Mouse (Mus musculus) ovary, postnatal 14 days (tissue): Measurements from ENCODE around the gene Gm10961.
A peak's percentile ranks its signal among the peaks of the same experiment; 100 is the strongest.
"Not testable (repeated sequence)": the region's sequence is repeated elsewhere in the genome, so short reads cannot be mapped to it uniquely, and the experiment has no call there.

Experiments
- DNase-seq: peaks from one replicate; pipeline ENCODE4 v3.0.0; 2022; ENCODE audit warnings: low spot score

The Gm10961 gene

DNA sequence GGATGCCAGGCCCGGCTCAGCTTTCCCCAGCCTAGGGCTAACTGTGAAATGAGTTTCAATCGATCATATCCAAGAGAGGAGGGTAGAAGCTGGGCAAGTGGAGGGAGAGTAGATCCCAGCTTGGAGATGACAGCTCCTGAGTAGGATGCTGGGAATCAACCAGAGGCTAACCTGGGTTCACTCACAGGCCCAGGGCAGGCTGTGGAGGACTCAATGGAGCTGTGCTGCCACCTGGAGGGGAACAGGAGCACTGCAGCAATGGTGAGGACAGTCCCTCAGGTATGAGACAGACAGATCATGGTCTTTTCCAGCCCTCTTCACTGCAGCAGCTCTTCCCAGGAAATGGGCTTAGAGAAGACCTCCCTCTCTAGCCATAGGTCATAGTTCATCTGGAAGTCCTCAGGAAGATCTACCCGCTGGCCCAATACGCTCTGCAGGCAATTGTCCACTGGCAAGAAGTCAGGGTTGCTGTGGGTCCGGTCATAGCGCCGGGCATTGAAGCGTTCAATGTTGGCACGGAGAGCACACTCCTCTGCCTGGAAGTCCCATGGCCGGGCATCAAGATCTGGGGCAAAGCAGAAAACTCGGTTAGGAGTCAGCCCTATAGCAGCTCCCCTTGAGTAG, 18.1 kb upstream of the Gm10961 start:
- peak; percentile 62 for DNase-seq

DNA sequence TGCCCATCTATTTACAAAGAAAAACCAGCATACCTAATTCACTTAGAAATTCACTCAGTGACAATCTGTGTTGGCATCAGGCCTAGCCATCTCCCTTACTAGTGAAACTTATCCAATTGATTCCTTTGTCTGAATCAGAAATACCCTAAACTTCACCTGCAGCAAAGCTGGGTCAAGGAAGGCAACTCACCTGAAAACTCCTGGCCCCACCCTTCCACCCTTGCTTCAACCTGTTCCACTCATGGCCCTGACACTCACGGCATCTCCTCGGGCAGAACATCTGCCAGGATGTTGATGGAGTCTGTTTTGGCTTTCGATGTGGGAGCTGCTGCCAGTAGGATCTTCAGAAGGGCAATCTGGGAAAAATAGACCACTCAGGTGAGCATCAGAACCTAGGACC, 13.3 kb upstream of the Gm10961 start:
- DNase-seq = no peak

DNA sequence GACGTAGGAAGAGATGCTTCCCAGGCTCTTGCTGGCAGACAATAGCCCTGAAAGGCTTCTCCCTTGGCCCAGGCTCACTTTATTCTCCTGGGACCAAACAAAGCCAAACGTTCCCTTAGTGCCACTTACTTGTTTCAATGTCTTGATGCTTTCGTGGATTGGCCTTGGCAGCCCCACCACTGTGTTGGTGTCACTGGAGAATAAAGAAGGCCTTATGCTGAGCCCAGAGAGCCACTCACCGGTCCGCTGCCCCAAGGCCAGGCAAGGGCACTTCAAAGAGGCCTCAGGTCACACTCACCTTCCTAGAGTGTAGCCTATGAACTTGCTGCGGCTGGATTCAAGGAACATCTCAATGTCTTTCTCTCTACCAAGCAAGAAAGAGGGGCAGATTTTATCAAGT, 11.2 kb upstream of the Gm10961 start:
- DNase-seq = no peak

DNA sequence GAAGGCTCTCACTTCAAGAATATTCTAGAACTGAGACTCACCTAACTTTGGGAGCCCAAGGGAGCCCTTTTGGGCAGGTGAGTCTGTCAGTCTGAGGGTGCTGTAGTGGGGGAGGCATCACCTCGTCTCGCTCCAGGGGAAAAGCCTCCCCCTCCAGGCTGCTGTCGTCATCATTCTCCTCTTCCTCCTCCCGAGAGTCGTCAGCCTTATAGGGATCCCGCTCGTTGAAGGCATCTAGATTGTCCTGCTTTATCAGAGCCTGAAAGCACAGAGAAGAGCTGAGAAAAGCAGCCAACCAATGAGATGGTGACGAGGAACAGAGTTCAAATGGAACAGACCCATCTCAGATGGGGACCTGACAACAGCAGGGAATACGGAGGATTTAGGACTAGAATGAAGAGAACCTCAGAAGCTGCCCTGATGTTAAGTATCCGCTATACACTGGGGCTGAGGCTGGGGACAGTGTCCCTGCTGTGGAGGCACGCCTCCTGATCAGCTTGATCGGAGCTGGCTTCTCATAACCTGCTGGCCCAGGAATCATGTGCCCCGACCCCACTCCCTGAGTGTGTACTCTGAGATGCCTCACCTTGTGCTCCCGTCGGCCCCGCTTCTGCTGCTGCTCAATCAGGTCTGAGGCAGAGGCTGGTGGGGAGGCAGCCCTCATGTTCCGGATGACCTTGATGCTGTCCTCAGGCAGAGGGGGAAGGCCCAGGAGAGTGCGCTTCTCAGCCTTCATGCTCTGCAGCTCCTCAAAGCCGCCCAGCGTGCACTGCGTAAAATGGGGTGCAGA, 9.6 kb upstream of the Gm10961 start:
- no peak for DNase-seq

DNA sequence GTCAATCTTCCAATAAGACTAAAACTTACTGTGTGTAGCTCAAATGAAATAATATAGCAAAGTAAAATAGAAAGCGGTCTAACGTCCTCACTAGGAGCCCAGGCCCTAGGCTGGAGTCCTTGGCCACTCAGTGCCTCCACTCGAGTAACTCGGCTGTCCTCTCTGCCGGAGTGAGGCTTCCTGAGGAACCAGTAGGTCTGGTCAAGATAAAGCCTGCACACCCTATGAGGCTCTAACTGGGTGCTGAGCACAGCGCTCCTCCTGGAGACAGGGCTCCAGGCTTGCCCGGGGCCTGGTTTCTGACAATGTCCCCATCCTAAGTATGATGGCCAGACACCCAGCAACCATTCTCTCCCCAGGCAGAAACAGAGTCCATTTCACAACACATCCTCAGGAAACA, 8.6 kb upstream of the Gm10961 start:
- DNase-seq = no peak

DNA sequence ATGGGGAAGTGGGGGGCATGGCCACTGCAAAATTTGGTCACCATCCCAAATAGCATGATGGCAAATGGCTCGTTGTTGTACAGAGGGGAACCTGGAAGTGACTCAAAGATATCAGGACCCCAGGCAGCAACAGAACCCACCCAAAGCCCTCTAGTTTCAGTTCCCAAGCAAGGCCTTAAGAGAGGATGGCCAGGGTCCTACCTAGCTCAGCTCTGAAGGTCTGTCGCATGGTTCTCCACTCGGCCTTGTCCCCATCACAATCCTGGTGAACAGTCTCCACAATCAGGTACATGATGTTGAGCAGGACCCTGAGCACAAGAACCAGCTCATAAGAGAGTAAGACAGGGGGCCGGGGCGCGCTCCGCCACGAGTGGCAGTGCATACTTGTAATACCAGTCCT, 6.7 kb upstream of the Gm10961 start:
- no peak for DNase-seq

DNA sequence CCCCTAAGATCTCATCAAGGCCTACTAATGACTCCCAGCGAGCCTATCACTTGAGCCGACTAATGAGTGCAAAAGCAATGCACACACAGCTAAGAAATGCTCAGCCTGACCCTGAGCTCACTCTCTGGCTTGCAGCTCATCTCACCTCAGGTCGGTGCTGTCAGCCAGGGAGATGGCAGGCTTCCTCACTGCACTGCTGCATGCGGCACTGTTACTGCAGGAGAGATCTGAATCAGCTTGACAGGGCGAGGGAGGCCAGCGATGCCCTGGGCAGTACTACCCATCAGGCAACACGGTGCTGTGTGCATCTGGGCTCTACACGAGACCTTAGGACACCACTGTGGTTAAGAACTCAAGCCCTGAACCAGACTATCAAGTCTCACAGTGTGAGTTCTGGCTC, 5.6 kb upstream of the Gm10961 start:
- DNase-seq = no peak

DNA sequence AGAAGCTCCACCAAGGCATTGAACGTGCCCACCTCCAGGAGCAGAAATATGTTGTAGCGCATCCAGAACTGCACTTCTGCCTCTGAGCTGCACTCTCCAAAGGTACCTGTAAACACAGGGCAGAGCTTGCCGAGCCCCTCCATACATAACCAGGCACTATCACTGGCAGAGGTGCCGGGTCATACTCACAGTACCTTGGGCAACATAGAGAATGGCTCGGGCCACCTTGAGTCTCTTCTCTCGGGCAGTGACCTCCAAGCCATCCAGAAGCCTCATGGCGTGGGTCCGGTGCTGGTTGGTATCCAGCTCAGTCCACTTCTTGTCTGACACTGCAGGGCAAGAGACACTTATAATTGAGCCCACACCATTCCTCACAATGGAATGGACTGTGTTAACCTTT, 4.4 kb upstream of the Gm10961 start:
- DNase-seq = no peak

DNA sequence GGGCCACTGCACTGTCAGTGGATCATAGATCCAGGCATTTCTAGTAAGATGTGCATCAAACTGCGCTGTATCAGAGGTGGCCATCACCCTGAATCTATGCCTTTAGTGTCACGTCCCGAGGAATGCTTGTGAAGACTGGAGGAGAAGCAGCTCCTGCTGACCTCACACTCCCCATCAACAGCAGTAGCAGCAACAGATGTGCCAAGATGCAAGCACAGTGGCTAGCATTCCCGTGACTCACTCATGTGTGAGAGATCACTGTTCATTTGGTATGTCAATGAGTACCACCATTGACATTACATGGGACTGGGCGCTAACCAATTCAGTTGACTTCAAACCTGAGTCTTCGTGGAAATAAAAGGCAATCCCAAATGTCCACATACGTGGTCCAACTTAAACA, 3.5 kb upstream of the Gm10961 start:
- DNase-seq = no peak

DNA sequence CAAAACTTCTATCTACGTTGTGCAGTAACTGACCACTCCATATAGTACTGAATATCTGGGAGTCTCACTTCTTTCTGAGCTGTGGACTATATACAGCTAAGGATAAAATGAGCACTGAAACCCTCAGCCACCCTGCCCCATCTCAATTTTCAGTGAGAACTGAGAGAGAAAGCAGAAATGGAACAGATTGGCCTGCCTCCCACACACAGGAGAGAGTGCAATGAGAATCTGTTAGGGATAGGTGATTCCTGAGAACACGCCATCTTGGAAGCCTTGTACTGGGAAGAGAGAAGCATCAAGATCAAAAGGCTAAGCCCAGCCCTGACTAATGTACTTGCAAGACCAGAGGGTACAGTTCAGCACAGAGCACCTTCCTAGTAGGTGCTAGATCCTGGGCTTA, 2.6 kb upstream of the Gm10961 start:
- DNase-seq = no peak

DNA sequence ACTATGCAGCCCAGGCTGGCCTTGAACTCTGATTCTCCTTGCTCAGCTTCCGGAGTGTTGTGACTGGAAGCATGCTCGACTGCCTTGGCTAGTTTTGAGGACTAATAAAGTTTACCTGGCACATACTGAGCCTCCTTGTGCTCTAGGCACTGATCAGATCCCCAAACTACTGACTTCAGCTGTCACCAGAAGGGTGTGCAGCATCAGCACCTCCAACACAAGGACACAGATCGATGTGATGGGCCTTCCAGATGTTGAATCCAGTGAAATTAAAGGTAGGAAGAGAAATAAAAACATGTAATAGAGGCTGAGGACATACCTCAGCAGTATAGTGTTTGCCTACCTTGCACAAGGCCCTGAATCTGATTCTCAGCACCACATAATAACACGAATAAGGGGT, 1.7 kb upstream of the Gm10961 start:
- DNase-seq = no peak

DNA sequence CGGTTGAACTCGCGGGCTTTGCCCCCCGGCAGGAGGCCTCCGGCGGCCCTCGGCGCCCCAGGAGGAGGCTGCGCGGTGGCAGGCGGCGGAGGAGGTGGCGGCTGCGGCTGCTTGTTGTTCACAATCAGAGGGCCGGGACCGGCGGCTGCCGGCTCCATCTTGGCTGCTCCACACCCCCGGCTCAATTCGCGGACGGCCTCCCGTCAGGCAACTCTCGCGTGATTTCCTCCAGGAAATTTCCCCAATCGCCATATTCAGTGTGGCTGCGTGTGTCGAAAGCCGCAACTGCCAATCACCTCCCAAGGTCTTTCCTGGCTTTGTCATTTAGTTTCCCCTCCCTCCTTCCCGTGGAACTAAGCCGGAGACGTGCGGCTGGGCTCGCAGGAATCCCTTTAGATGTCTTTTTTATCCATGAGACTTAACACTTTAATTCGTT, 419 bp downstream of the Gm10961 start, which contains the start of gene Strip1:
Gene Strip1, minus strand, starts transcription at position 172 of the 436 bp plus-strand sequence.
- peak; percentile 83 for DNase-seq

DNA sequence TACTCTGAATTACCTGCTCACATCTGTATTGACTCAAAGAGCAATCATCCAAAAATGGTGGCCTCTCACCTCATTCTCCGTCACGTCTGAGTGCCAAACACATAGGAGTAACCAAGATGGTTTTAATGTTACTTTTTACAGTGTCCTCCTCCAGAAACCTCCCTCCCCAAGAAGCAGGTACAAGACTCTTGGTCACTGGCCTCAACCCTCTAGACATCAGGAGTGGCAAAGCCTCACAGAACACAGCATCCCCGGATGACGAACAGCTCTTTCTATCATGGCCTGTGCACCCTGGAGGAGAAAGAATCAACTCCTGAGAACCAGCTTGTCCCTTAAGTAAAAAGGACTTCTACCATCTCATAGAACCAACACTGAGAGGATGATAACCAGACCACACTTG, 1.7 kb downstream of the Gm10961 start:
- no peak for DNase-seq

DNA sequence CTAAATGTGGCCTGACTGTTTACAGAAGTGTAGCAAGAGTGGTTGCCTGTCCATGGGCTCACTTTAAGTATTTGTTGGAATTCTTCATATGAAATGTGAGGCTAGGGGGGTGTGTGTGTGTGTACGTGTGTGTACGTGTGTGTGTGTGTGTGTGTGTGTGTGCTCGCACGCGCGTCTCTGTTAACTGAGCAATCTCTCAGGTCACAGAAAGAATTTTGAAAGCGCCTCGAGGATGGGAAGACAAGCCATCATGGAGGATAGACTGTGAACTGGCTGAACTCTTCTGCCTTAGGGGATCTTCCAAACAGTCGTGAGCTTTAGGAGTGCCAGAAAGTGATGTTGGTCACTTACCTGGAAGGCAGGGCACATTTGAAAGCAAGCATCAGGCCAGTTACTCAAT, 2.8 kb downstream of the Gm10961 start:
- no peak for DNase-seq

DNA sequence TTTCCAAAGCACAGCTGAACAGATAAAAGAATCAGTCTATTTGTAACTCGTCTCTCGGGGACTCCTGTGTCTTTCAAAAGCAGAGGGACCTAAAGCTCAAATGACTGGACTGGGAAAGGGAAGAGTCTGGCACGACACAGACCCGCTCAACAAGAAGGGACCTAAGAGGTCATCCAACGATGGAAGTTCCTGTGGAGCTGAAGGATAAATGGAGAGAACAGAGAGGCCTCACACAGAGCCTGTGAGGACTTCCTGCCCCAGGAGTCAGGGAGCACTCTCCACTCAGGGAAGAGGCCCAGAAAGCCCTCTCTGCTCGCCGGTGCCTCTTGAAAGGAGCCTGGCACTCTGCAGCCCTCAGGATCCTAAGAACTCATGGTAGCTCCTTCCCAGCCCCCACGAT, 4.7 kb downstream of the Gm10961 start:
- no peak for DNase-seq

DNA sequence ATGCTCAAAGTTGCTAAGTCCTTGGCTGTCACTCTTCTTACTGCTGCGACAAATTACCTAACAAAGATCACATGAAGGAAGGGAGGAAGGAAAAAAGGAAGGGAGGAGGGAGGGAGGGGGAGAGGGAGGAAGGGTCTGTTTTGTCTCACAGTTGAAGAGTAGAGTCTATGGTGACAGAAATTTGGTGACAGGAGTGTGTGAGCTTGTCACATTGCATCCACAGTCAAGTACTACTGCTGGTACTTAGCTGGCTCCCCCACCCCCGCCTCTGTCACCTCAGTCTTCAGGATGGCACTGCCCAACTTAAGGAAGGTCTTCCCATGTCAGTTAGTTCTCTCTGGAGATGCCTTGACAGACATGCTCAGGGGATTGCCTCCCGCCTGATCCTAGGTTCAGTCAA, 5.1 kb downstream of the Gm10961 start:
- no peak for DNase-seq

DNA sequence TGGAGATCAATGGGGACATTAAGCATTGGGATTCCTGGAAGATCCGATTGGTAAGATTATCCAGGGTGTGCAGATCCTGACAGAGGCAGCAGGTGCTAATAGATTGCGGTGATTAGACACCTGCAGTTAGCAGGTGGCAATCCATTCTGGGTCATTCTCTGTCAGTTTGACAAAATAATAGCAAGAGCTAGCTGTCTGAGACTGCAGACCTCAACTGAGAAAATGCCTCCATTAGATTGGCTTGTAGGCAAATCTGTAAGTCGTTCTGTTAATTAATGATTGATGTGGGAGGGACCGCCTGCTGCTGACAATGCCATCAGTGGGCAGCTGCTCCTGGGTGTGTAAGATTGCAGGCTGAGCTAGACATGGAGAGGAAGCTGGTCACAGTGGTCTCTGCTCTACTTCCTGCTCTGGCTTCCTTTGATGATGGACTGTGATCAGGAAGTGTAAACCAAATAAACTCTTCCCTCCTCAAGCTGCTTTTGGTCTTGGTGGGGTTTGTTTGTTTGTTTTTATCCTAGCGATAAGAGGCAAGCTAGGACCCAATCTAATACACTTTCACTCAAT, 6.6 kb downstream of the Gm10961 start:
- no peak for DNase-seq

DNA sequence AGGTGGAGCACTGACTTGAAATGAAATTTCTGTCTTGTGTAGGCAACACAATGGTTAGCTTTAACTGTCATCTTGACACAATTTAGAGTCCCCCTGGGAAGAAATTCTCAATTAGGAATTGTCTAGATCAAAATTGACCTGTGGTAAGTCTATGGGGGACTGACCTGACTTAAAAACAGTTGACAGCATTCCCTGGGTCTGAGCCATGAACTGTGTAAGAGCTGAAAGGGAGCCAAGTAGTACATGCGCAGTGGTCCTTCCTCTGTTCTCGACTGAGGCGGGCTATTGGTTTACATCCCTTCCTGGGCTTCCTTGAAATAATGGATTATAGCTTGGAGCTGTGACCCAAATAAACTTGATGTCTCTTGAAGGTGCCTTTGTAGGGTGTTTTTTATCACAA, 15.8 kb downstream of the Gm10961 start:
- DNase-seq = no peak

DNA sequence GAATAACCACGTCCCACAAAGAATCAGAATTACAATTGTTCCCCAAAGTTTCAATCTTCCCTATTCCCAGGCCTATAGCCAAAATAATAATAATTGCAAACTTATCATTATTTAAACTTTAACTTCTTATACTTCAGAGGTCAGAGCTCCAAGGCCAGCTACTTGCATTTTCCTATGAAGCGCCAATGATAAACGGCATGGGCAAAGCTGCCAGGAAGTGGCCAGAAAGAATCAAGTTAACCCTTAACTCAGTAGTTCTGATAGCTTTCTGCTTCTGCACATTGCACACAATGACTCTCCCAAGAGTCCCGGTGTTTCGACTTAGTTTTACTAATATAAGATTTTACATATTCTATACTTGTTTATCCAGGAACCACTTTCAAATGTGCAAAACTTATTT, 19.2 kb downstream of the Gm10961 start:
- not testable (repeated sequence) for DNase-seq

DNA sequence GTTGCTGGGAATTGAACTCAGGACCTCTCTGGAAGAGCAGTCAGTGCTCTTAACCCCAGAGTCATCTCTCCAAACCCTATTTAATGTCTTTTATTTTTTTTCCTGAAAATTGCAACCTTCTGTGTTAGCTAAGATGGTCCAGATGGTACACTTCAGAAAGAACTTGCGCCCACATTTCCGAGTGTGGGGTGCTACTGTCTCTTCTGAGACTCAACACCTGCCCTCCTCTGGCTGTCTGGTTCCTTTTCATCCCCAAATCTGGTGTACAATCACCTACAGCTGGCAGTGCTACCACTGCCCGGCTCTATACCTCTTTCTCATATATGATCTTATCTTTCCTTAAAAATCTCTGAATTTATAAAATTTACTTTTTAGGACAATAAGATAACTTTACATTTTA, 21.8 kb downstream of the Gm10961 start:
- no peak for DNase-seq

DNA sequence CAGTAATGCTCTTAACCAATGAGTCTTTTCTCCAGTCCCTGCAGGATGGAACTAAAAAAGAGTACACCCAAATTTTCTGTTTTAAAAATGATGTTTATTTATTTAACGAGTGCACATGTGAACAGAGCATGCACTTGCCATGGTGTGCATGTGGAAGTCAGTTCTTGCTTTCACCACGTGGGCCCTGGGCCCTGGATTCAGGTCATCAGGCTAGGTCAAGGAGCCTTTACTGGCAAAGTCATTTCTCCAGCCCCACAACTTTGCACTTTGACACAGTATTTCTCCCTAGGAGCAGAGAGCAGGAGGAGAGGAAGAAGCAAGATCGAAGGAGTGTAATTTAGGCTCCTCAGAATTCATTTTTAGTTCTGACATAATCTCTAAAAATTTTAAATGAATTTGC, 23.7 kb downstream of the Gm10961 start:
- DNase-seq = no peak

DNA sequence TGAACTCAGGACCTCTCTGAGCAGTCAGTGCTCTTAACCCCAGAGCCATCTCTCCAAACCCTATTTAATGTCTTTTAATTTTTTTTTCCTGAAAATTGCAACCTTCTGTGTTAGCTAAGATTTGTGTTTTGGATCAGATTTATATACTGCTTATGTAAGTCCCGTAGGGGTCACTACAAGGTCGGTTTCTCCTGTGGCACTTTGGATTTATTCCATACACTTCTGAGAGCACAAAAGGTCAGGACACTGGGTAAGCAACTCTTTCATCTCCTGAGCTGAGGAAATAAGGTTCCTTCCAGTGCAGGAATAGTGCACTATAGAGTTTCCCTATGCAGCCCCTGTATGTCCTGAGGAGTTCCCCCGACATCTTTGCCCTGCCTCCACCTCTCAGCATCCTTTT, 24.4 kb downstream of the Gm10961 start:
- DNase-seq = no peak

DNA sequence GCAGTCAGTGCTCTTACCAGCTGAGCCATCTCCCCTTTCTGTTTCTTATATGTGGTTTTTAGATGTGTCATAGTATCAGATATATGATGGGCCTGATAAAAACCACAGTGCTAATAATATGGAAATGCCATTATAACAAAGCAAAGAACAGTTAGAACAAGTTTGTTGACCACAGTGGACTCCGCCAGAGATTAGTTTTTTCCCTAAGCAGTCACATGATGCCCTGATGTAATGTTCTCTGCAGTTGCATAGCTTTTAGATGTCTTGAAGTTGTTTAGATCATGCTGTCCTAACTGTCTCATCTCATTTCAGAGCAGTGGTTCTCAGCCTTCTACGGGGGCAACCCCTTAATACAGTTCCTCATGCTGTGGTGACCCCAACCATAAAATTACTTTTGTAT, 25.0 kb downstream of the Gm10961 start:
- DNase-seq = no peak

DNA sequence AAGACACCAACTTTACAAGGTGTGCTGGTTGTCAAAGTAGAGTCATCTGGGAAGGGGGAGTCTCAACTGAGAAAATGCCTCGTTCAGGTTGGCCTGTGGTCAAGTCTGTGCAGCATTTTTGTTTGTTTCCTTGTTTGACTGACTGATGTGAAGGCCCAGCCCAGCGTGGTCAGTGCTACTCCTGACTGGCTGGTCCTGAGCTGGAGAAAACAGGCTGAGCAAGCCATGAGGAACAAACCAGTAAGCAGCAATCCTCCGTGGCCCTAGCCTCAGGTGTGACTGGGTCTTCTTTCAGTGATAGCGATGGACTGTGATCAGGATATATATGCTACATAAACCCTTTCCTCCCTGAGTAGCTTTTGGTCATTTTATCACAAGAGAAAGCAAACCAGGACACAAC, 25.8 kb downstream of the Gm10961 start:
- no peak for DNase-seq
